Mouse (Mus musculus) cerebellum, adult 2 months (tissue): ENCODE results near the gene Axl. TPM values are rescaled to one million over a fixed set of nuclear protein-coding genes. Genes with fewer than 3 reads are reported as not detected.

Experiments
- DNase-seq, 2 experiments: peaks; one replicate each; pipeline ENCODE4 v3.0.0; 2021
- H3K27ac ChIP-seq: fragments of 200-500 bp; 2 replicates; pipeline ENCODE4 v1.5.1; 2012; ENCODE audit warnings: low read length, control low read depth, inconsistent platforms; ENCODE audit not compliant: insufficient read depth
- H3K27me3 ChIP-seq: fragments of 200-500 bp; 2 replicates; pipeline ENCODE4 v1.6.1; 2012; ENCODE audit warnings: inconsistent platforms, mild to moderate bottlenecking, low read length, moderate library complexity; ENCODE audit not compliant: control insufficient read depth, insufficient read depth
- H3K4me1 ChIP-seq: fragments of 200-500 bp; 2 replicates; pipeline ENCODE4 v1.6.1; 2011; ENCODE audit warnings: low read length; ENCODE audit not compliant: control insufficient read depth, insufficient read depth
- H3K4me3 ChIP-seq: fragments of 200-500 bp; replicated peaks from 2 replicates; pipeline ENCODE3; 2011; ENCODE audit warnings: mild to moderate bottlenecking, low read depth, low read length, control low read depth; ENCODE audit not compliant: insufficient read depth
- CTCF ChIP-seq: fragments of 200-500 bp; IDR thresholded peaks from 2 replicates; pipeline ENCODE4 v1.5.1; 2011; ENCODE audit warnings: low read depth, mild to moderate bottlenecking, control low read depth, low read length, moderate library complexity, borderline replicate concordance; ENCODE audit not compliant: insufficient read depth
- POLR2A ChIP-seq: fragments of 200-500 bp; IDR thresholded peaks from 2 replicates; pipeline ENCODE4 v1.6.1; 2011; ENCODE audit warnings: low read length, control low read depth, borderline replicate concordance; ENCODE audit not compliant: insufficient read depth
- WGBS: fragments of 180-500 bp; shearing (Covaris S2); methylation state at CpG from one replicate; pipeline ENCODE4 v1.1.7; 2018; 5-methylcytosine and 5-hydroxymethylcytosine counted together
- polyA plus RNA-seq: library from polyadenylated mRNA; depleted of rRNA; stranded (reverse); fragments of >200 nt; gene quantifications from 2 replicates; pipeline ENCODE4 v1.2.3, GENCODE M21; 2012; rRNA removed

Axl gene
- polyA plus RNA-seq, 1 experiment: 27.1 TPM

GRCm38 (mm10) chr7:25711165-25711564 lies 77.3 kb downstream of the Axl start:
- Histone ChIP-seq H3K27me3 (no peaks in the 10 kb centered on the region), H3K4me1 (peaks cover 17% of the 10 kb centered on the region), H3K4me3 (no peak overlapping the region), H3K27ac (no peak overlapping the region)
- no peak for DNase-seq
- 48% methylated on average over 5 of the region's 5 CpGs for WGBS
- TF ChIP-seq POLR2A (no peak), CTCF (no peak)

DNA sequence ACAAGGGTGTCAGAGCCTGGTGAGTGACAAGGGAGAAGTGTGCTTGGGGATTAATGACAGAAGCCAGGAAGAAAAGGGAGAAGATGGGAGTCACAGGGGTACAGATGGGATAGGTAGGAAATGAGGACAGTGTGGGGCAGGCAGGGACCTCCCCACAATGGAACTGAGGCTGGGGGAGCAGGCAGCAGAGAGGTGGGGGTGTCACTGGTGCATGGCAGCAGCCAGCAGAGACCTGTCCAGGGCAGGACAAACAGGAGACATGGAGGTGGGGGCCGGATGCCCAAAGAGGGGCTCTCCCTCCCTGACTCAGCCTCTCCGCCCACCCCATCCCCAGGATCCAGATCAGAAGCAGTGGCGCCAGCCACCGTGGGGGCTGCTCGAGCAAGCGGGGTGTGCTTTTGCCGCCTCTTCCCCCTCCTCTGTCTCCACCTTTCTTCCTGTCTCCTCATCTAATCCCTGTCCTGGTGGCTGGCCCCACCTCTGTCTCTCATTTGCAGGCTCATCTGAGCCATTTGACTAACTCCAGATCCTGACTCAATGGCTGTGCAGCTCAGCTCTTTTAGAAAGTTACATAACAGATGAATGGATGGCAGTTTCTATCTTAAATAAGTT lies 77.9 kb downstream of the Axl start:
- Histone ChIP-seq H3K27ac (no peak overlapping the region), H3K27me3 (no peaks in the 10 kb centered on the region), H3K4me1 (peaks cover 22% of the 10 kb centered on the region), H3K4me3 (no peak overlapping the region)
- no peak for DNase-seq
- WGBS: 22% methylated on average over 7 of the region's 7 CpGs
- TF ChIP-seq CTCF (no peak), POLR2A (no peak)

GRCm38 (mm10) chr7:25709961-25710360 lies 78.5 kb downstream of the Axl start:
- Histone ChIP-seq H3K27ac (no peak overlapping the region), H3K4me1 (peaks cover 22% of the 10 kb centered on the region), H3K4me3 (no peak overlapping the region), H3K27me3 (no peaks in the 10 kb centered on the region)
- TF ChIP-seq CTCF (no peak), POLR2A (no peak)
- no peak for DNase-seq
- WGBS: 3% methylated on average over 12 of the region's 12 CpGs

DNA sequence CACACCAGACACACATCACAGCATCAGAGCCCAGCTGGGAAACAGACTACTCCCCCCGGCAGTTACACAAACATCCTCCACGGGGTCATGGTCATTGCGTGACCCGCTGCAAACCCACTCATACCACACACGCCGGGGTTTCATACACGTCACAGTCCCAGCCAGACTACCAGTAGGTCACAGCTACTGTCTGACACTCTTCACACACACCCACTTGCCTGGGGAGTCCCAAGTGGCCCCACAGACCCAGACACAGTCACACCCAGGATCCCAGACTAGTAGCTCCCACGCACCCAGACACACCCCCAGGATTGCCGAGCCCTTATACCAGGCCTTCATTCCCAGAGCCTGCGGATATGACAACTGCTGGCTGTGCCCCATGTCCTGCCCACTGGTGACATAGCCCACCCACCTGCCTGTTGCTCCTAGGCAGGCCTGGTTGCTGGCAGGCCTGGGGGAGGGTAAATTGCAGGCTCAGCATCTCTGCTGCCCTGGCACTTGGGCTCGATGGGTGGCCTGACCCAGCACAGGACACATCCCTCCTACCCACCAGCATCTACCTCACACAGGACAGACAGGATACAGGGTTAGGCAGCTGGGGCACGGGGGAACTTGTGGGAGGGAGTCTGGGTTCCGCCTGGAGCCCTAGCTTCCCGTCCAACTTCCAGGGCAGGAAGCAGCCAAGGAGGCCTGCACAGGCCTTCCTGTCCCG lies 80.8 kb downstream of the Axl start:
- no peaks in the 10 kb centered on the region for H3K27me3 ChIP-seq
- 76% methylated on average over 15 of the region's 15 CpGs for WGBS
- no peak for DNase-seq
- peaks cover 22% of the 10 kb centered on the region for H3K4me1 ChIP-seq
- H3K4me3 ChIP-seq: no peak overlapping the region
- no peak overlapping the region for H3K27ac ChIP-seq
- TF ChIP-seq POLR2A (no peak), CTCF (no peak)

Other genes with a start within 250 kb of the Axl start
- 0.38 and 0.57 TPM in 2 replicates for gene Ceacam2, start 248.8 kb downstream of the Axl start, polyA plus RNA-seq
- gene Erich4, start 172.8 kb downstream of the Axl start, polyA plus RNA-seq: 0.11 and 0.13 TPM in 2 replicates
- 109 and 113 TPM in 2 replicates for gene Dmac2, start 169.3 kb downstream of the Axl start, polyA plus RNA-seq
- gene B3gnt8, start 162.1 kb downstream of the Axl start, polyA plus RNA-seq: 0.52 and 1.0 TPM in 2 replicates
- gene Bckdha, start 129.7 kb downstream of the Axl start, polyA plus RNA-seq: 87.3 and 94.0 TPM in 2 replicates
- 42.3 and 42.8 TPM in 2 replicates for gene Exosc5, start 129.5 kb downstream of the Axl start, polyA plus RNA-seq
- gene Tmem91, start 113.5 kb downstream of the Axl start, polyA plus RNA-seq: 27.2 and 27.4 TPM in 2 replicates
- gene B9d2, start 107.9 kb downstream of the Axl start, polyA plus RNA-seq: 36.9 and 37.3 TPM in 2 replicates
- 4.9 and 5.0 TPM in 2 replicates for gene Tgfb1, start 101.7 kb downstream of the Axl start, polyA plus RNA-seq
- 59.3 and 62.7 TPM in 2 replicates for gene Ccdc97, start 69.6 kb downstream of the Axl start, polyA plus RNA-seq
- 48.7 and 49.0 TPM in 2 replicates for gene Hnrnpul1, start 33.9 kb downstream of the Axl start, polyA plus RNA-seq
- 7.6 and 10.1 TPM in 2 replicates for gene Cyp2s1, start 28.2 kb upstream of the Axl start, polyA plus RNA-seq
- not detected in 2 replicates for gene Cyp2b10, start 108.9 kb upstream of the Axl start, polyA plus RNA-seq